Mouse (Mus musculus): ENCODE data around the gene Taf5l.

- TF ChIP-seq MAX (IDR thresholded peaks at IDR 0.05; ENCODE audit: low read length) = no peak
- TF ChIP-seq TCF12 (IDR thresholded peaks at IDR 0.05; ENCODE audit: low read depth, low read length) = no peak
- TF ChIP-seq ZNF384 (IDR thresholded peaks at IDR 0.05; ENCODE audit: low read depth, low read length) = no peak
- TF ChIP-seq CTCF (IDR thresholded peaks at IDR 0.05 in 2 of 3, conservative IDR thresholded peaks at IDR 0.05 in 1 of 3; ENCODE audit: control insufficient read depth in 1 of 3, insufficient read depth in 1 of 3, low read depth in 2 of 3, low read length in 3 of 3, poor library complexity in 1 of 3, severe bottlenecking in 1 of 3) = no peak
- TF ChIP-seq RCOR1 (IDR thresholded peaks at IDR 0.05; ENCODE audit: low read depth, low read length) = no peak
- no peak for TF ChIP-seq HCFC1 (IDR thresholded peaks at IDR 0.05; ENCODE audit: low read depth, low read length)
- TF ChIP-seq E2F4 (IDR thresholded peaks at IDR 0.05; ENCODE audit: borderline replicate concordance, low read depth, low read length) = no peak
- TF ChIP-seq ZMIZ1 (IDR thresholded peaks at IDR 0.05; ENCODE audit: low read depth, low read length) = no peak
- no peak for TF ChIP-seq POLR2A (IDR thresholded peaks at IDR 0.05; ENCODE audit: control insufficient read depth in 1 of 2, insufficient read depth in 1 of 2, low read depth in 1 of 2, low read length in 2 of 2, poor library complexity in 1 of 2)
- no peak for TF ChIP-seq MAFK (IDR thresholded peaks at IDR 0.05; ENCODE audit: borderline replicate concordance, low read depth, low read length)
- no peak for TF ChIP-seq GATA1 (IDR thresholded peaks at IDR 0.05; ENCODE audit: low read depth, low read length)
Observed at GRCm38 (mm10) chr8:124067059-124067750, 46.0 kb upstream of the Taf5l start.
